Comparison of ENCODE assay signal across 11 mouse cellular contexts in genomic region chr12:100305051-100305673, GRCm38 (mm10).
DNase-seq lines count a peak whose midpoint lies in the region; ATAC-seq lines count a peak whose summit lies in the region.
"Had no signal": no experiment of that assay in that cellular context is flagged by ENCODE, and none has a peak within 500 bp of the region (broad histone marks: within the 10 kb centered on the region; RNA-seq: fewer than 3 reads in every experiment).

No protein-coding gene starts in this region.

- no peak overlapping the region for H3K4me2 ChIP-seq in midbrain, embryonic 12.5 days (replicated peaks)
- no peak overlapping the region for H3K4me2 ChIP-seq in midbrain, embryonic 16.5 days (ENCODE audit: low read length)
- no peak overlapping the region for H3K4me2 ChIP-seq in hindbrain, embryonic 13.5 days
- H3K4me2 ChIP-seq: stomach, embryonic 15.5 days had no signal

- H3K27ac ChIP-seq in midbrain, embryonic 12.5 days (replicated peaks) = peak overlapping the region; percentile 27
- no peak overlapping the region for H3K27ac ChIP-seq in midbrain, embryonic 16.5 days (ENCODE audit: low read length)
- H3K27ac ChIP-seq in hindbrain, embryonic 13.5 days = peak overlapping the region; percentile 35; the same call in 1 of the 2 replicates
- H3K27ac ChIP-seq: stomach, embryonic 15.5 days had no signal

- WGBS in midbrain, embryonic 12.5 days = 54% methylated on average over 4 of the region's 4 CpGs
- 58% methylated on average over 4 of the region's 4 CpGs for WGBS in midbrain, embryonic 16.5 days
- 50% methylated on average over 4 of the region's 4 CpGs for WGBS in hindbrain, embryonic 13.5 days

- no peaks in the 10 kb centered on the region for H3K9me3 ChIP-seq in midbrain, embryonic 12.5 days
- no peaks in the 10 kb centered on the region for H3K9me3 ChIP-seq in midbrain, embryonic 16.5 days (replicated peaks; ENCODE audit: control insufficient read depth, low read length, poor library complexity, severe bottlenecking)
- H3K9me3 ChIP-seq in hindbrain, embryonic 13.5 days = no peaks in the 10 kb centered on the region
- H3K9me3 ChIP-seq: stomach, embryonic 15.5 days had no signal

- no peak for ATAC-seq in midbrain, embryonic 12.5 days (ENCODE audit: low FRiP score, low read depth)
- no peak for ATAC-seq in midbrain, embryonic 16.5 days
- no peak for ATAC-seq in hindbrain, embryonic 13.5 days (ENCODE audit: low FRiP score)
- ATAC-seq: activated CD4-positive, CD25-positive, alpha-beta regulatory T cell, adult 4 months had no signal

- no peak overlapping the region for H3K4me3 ChIP-seq in midbrain, embryonic 12.5 days
- no peak overlapping the region for H3K4me3 ChIP-seq in midbrain, embryonic 16.5 days (ENCODE audit: low read depth, low read length)
- H3K4me3 ChIP-seq in hindbrain, embryonic 13.5 days = no peak overlapping the region
- H3K4me3 ChIP-seq: stomach, embryonic 15.5 days had no signal

- H3K9ac ChIP-seq in midbrain, embryonic 12.5 days (replicated peaks) = no peak overlapping the region
- H3K9ac ChIP-seq in midbrain, embryonic 16.5 days (ENCODE audit: low read depth, low read length) = no peak overlapping the region
- H3K9ac ChIP-seq in hindbrain, embryonic 13.5 days = no peak overlapping the region; the same call in 1 of the 2 replicates
- H3K9ac ChIP-seq: stomach, embryonic 15.5 days had no signal

- no peaks in the 10 kb centered on the region for H3K27me3 ChIP-seq in midbrain, embryonic 12.5 days
- H3K27me3 ChIP-seq in midbrain, embryonic 16.5 days (ENCODE audit: control insufficient read depth, insufficient read depth, low read depth, low read length) = no peaks in the 10 kb centered on the region
- H3K27me3 ChIP-seq in hindbrain, embryonic 13.5 days = no peaks in the 10 kb centered on the region
- H3K27me3 ChIP-seq: stomach, embryonic 15.5 days had no signal

- peak; percentile 59 for DNase-seq in embryo, embryonic 10 days (ENCODE audit: low spot score)
- DNase-seq in embryo, embryonic 11 days = no peak
- DNase-seq in kidney, adult 9 months = peak; percentile 22
- DNase-seq in kidney, adult 8-10 months = no peak
- no peak for DNase-seq in right cerebral cortex, postnatal 14 days
- DNase-seq: layer of hippocampus, adult 9-11 months had no signal

- peaks cover 10% of the 10 kb centered on the region for H3K36me3 ChIP-seq in midbrain, embryonic 12.5 days
- peaks cover 2% of the 10 kb centered on the region; the same call in 1 of the 2 replicates for H3K36me3 ChIP-seq in midbrain, embryonic 16.5 days (ENCODE audit: control insufficient read depth, insufficient read depth, low read length)
- peaks cover 14% of the 10 kb centered on the region for H3K36me3 ChIP-seq in hindbrain, embryonic 13.5 days

- H3K4me1 ChIP-seq in midbrain, embryonic 12.5 days = peaks cover 43% of the 10 kb centered on the region
- peaks cover 21% of the 10 kb centered on the region for H3K4me1 ChIP-seq in midbrain, embryonic 16.5 days (ENCODE audit: control insufficient read depth, insufficient read depth, low read length)
- H3K4me1 ChIP-seq in hindbrain, embryonic 13.5 days (replicated peaks) = peaks cover 57% of the 10 kb centered on the region

Comparison
In these comparisons a context has a peak if more than half of its experiments do, and no peak if none do; other contexts are left out.
1. DNase-seq: peak in embryo, embryonic 10 days (single experiment) and kidney, adult 9 months (single experiment); none in embryo, embryonic 11 days (single experiment), kidney, adult 8-10 months (0 of 2) and right cerebral cortex, postnatal 14 days (single experiment).